Mouse (Mus musculus) limb, embryonic 14.5 days (tissue): ENCODE results near the gene Slc7a14. TPM values are rescaled to one million over a fixed set of nuclear protein-coding genes. Genes with fewer than 3 reads are reported as not detected.

ENCODE experiments used
- ATAC-seq: fragments of 200-750 bp; cut with Nextera tagmentation; 2 replicates; pipeline ENCODE4 v1.8.0; 2017; ENCODE audit warnings: low read depth, moderate number of reproducible peaks, moderate TSS enrichment; ENCODE audit not compliant: low FRiP score
- DNase-seq: peaks from one replicate; pipeline ENCODE4 v3.0.0-alpha.2; 2015; ENCODE audit warnings: low spot score
- H3K27ac ChIP-seq: fragments of 300-500 bp; sonication (generic); replicated peaks from 2 replicates; pipeline ENCODE4 v1.5.1; 2014; ENCODE audit warnings: low read depth, mild to moderate bottlenecking, low read length, moderate library complexity, mixed read lengths
- H3K27me3 ChIP-seq: fragments of 300-500 bp; sonication (generic); 2 replicates; pipeline ENCODE4 v1.6.1; 2014; ENCODE audit warnings: low read length, mixed read lengths; ENCODE audit not compliant: control insufficient read depth, insufficient read depth
- H3K36me3 ChIP-seq: fragments of 300-500 bp; sonication (generic); 2 replicates; pipeline ENCODE4 v1.6.1; 2014; ENCODE audit warnings: mild to moderate bottlenecking, low read length, moderate library complexity, mixed read lengths; ENCODE audit not compliant: control insufficient read depth, insufficient read depth
- H3K4me1 ChIP-seq: fragments of 300-500 bp; sonication (generic); 2 replicates; pipeline ENCODE4 v1.6.1; 2014; ENCODE audit warnings: antibody characterized with exemption, low read length, mixed read lengths; ENCODE audit not compliant: control insufficient read depth, insufficient read depth
- H3K4me2 ChIP-seq: fragments of 300-500 bp; sonication (generic); replicated peaks from 2 replicates; pipeline ENCODE4 v1.6.1; 2014; ENCODE audit warnings: low read depth, mild to moderate bottlenecking, low read length, moderate library complexity; ENCODE audit not compliant: severe bottlenecking
- H3K4me3 ChIP-seq: fragments of 300-500 bp; sonication (generic); replicated peaks from 2 replicates; pipeline ENCODE4 v1.5.1; 2014; ENCODE audit warnings: low read length
- H3K9ac ChIP-seq: fragments of 300-500 bp; sonication (generic); 2 replicates; pipeline ENCODE4 v1.6.1; 2014; ENCODE audit warnings: mild to moderate bottlenecking, low read depth, low read length, moderate library complexity; ENCODE audit not compliant: severe bottlenecking
- H3K9me3 ChIP-seq: fragments of 300-500 bp; sonication (generic); 2 replicates; pipeline ENCODE4 v1.6.1; 2016; ENCODE audit warnings: low read length; ENCODE audit not compliant: control insufficient read depth
- POLR2A ChIP-seq: fragments of 200-500 bp; IDR thresholded peaks from 2 replicates; pipeline ENCODE4 v1.8.0; 2012; ENCODE audit warnings: inconsistent platforms, mild to moderate bottlenecking, moderate library complexity, borderline replicate concordance; ENCODE audit not compliant: insufficient read depth, insufficient read length; ENCODE audit errors: extremely low read depth
- WGBS: fragments of 180-500 bp; shearing (Covaris S2); extraction: QIAGEN DNeasy Blood & Tissue Kit; methylation state at CpG from one replicate; pipeline ENCODE4 v1.1.7; 2014; 5-methylcytosine and 5-hydroxymethylcytosine counted together
- polyA plus RNA-seq, 2 experiments: library from polyadenylated mRNA; depleted of rRNA in 1 of 2; stranded (reverse) in 1 of 2; unstranded in 1 of 2; fragments of >200 nt; fragmentation: Nextera tagmentation in 1 of 2; extraction: Ambion mirVana in 1 of 2; gene quantifications; 2 replicates each; pipeline versions ENCODE4 v1.2.1 to v1.2.3; 2012 to 2014

The Slc7a14 gene
- polyA plus RNA-seq, 2 experiments = 0.04 TPM; not detected in 1

DNA sequence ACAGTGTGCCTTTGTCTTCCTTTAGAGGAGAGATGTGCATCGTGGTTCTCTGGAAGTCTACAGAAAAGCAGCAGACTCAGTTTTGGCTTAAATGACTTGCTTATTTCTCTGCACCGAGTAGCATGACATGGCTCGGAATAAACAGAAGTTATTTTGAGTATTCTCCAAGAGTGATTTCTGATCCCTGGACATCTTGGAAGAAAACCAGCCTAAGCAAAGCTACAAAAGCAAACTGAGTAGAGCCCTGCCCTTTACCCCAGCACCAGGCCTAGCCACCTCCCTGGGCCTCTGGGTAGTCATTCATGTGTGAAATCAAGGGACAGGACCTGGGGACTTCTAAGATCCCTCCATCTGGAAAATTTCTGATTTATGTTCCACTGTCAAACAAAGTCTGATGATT, 74.0 kb downstream of the Slc7a14 start:
- no peaks in the 10 kb centered on the region for H3K27me3 ChIP-seq
- H3K9me3 ChIP-seq = no peaks in the 10 kb centered on the region
- no peak for DNase-seq
- ATAC-seq = no peak
- 83% methylated on average over 3 of the region's 3 CpGs for WGBS
- H3K4me2 ChIP-seq = no peak overlapping the region
- peaks cover 11% of the 10 kb centered on the region; the same call in 1 of the 2 replicates for H3K4me1 ChIP-seq
- no peak for TF ChIP-seq POLR2A
- no peaks in the 10 kb centered on the region for H3K36me3 ChIP-seq
- no peak overlapping the region for H3K4me3 ChIP-seq
- H3K9ac ChIP-seq = no peak overlapping the region
- H3K27ac ChIP-seq = no peak overlapping the region

DNA sequence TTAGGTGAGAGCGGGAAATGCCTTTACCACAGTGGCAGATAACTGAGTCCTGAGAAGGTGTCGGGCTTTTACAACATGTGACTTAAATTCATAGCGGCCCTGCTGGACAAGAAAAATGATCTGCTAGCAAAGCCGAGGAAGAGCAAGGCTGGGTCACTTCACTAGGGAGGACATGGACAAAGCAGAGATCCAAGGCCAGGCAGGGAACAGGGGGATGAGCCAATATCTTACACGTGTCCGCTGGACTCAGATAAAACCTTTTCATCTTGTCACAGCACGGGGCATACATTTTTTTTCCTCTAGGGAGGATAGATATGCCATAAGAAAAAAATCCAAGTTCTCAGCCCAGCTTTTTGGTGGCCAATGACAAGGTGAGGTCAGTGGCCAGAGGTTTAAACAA, 75.8 kb downstream of the Slc7a14 start:
- H3K9ac ChIP-seq = no peak overlapping the region
- TF ChIP-seq POLR2A = no peak
- DNase-seq (no peak), ATAC-seq (no peak)
- H3K27me3 ChIP-seq = no peaks in the 10 kb centered on the region
- H3K36me3 ChIP-seq = no peaks in the 10 kb centered on the region
- no peak overlapping the region for H3K4me3 ChIP-seq
- no peak overlapping the region for H3K4me2 ChIP-seq
- no peak overlapping the region for H3K27ac ChIP-seq
- peaks cover 11% of the 10 kb centered on the region; the same call in 1 of the 2 replicates for H3K4me1 ChIP-seq
- H3K9me3 ChIP-seq = no peaks in the 10 kb centered on the region
- 61% methylated on average over 7 of the region's 7 CpGs for WGBS

DNA sequence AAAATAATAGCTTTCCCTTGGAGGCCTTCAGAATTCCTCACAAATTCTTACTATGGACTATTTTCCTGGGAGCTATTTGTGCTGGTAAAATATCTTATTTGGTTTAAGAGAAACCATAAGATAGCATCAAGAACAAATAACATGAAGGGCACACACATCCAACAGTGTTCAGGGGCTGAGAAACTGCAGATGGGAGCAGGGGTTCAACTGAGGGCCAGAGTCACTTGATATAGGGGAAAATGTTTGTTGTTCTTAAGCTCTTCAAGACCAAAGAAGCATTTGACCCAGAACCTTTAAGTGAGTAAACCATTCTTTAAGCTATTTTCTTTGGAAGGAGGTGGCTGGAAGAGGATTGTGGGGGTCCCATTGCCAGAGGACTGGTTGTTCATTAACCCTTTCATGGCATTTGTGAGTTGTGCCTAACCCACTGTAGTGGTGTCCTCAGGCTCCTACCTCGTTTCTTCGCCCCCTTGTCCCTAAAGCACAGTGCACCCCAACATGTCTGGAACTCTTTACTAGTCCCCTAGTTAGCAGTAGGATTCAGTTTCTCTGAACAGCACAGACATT, 76.3 kb downstream of the Slc7a14 start:
- 62% methylated on average over 2 of the region's 2 CpGs for WGBS
- H3K36me3 ChIP-seq = no peaks in the 10 kb centered on the region
- ATAC-seq (no peak; the same call in 1 of the 2 replicates), DNase-seq (no peak)
- H3K4me2 ChIP-seq = no peak overlapping the region
- no peak overlapping the region for H3K27ac ChIP-seq
- H3K4me3 ChIP-seq = no peak overlapping the region
- no peaks in the 10 kb centered on the region for H3K27me3 ChIP-seq
- no peak overlapping the region for H3K9ac ChIP-seq
- peaks cover 11% of the 10 kb centered on the region; the same call in 1 of the 2 replicates for H3K4me1 ChIP-seq
- H3K9me3 ChIP-seq = no peaks in the 10 kb centered on the region
- TF ChIP-seq POLR2A = no peak

DNA sequence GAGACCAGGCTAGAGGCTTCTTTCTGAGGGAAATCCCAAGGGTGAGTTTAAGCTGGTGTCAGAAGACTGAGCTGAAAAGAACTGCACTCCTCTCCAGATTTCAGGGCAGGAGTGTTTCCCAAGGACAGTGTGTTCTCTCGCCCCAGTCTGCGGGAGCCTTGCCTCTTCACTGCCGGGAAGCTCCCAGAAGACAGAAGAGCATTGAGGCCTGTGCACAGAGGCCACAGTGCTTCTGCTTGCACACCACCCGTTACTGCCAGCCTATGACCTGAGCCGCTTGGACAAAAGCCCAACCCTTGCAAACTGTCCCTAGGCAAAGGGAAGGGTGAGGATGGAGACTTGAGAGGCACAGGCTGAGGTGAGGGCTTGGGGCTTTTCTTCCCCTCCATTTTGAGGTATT, 80.9 kb downstream of the Slc7a14 start:
- no peaks in the 10 kb centered on the region for H3K27me3 ChIP-seq
- peaks cover 10% of the 10 kb centered on the region; the same call in 1 of the 2 replicates for H3K4me1 ChIP-seq
- H3K9me3 ChIP-seq = no peaks in the 10 kb centered on the region
- WGBS = 70% methylated on average over 5 of the region's 5 CpGs
- TF ChIP-seq POLR2A = no peak
- no peak overlapping the region for H3K4me2 ChIP-seq
- H3K27ac ChIP-seq = no peak overlapping the region
- DNase-seq = no peak
- no peak for ATAC-seq
- H3K4me3 ChIP-seq = no peak overlapping the region
- no peak overlapping the region for H3K9ac ChIP-seq
- H3K36me3 ChIP-seq = no peaks in the 10 kb centered on the region

DNA sequence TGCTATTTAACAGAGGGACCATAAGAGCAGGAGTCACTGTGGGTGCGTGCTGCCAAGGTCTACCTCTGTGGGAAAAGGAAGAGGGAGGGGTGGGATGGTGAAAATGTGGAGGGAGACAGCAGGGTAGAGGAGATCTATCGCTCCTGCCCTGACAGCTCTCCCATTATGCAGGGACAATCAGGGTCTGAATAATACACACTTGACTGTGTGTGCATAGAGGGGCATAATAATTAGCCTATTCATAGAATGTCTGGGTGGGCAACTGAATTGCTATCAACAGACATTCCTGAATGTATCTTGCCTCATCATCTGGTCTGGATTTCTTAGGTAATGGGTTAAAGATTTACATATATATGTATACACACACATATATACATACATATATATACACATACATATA, 81.7 kb downstream of the Slc7a14 start:
- DNase-seq = no peak
- H3K4me3 ChIP-seq = no peak overlapping the region
- ATAC-seq = no peak
- no peak overlapping the region for H3K27ac ChIP-seq
- no peaks in the 10 kb centered on the region for H3K36me3 ChIP-seq
- H3K4me2 ChIP-seq = no peak overlapping the region
- no peak for TF ChIP-seq POLR2A
- H3K9ac ChIP-seq = no peak overlapping the region
- H3K9me3 ChIP-seq = no peaks in the 10 kb centered on the region
- 78% methylated on average over 2 of the region's 2 CpGs for WGBS
- no peaks in the 10 kb centered on the region for H3K27me3 ChIP-seq
- peaks cover 2% of the 10 kb centered on the region; the same call in 1 of the 2 replicates for H3K4me1 ChIP-seq
